Mouse (Mus musculus): Measurements from ENCODE around the gene Ppp2r2c.
A peak's percentile ranks its signal among the peaks of the same experiment; 100 is the strongest.

Ppp2r2c gene

GRCm38 (mm10) chr5:36875956-36876355 lies 7.6 kb downstream of the Ppp2r2c start:
- DNase-seq, result peak; percentile 39

- DNase-seq, result peak; percentile 36
Observed at GRCm38 (mm10) chr5:36876777-36877396, 8.6 kb downstream of the Ppp2r2c start.

GRCm38 (mm10) chr5:36877641-36878040 lies 9.3 kb downstream of the Ppp2r2c start:
- DNase-seq, result peak; percentile 63

GRCm38 (mm10) chr5:36878801-36879200 lies 10.5 kb downstream of the Ppp2r2c start:
- no peak for DNase-seq

GRCm38 (mm10) chr5:36880622-36881021 lies 12.3 kb downstream of the Ppp2r2c start:
- DNase-seq, result peak; percentile 90

- DNase-seq, result no peak
Observed at GRCm38 (mm10) chr5:36883516-36883915, 15.2 kb downstream of the Ppp2r2c start.

- no peak for DNase-seq
Observed at GRCm38 (mm10) chr5:36885067-36885466, 16.8 kb downstream of the Ppp2r2c start.

- DNase-seq, result no peak
Observed at GRCm38 (mm10) chr5:36885595-36885994, 17.3 kb downstream of the Ppp2r2c start.

GRCm38 (mm10) chr5:36886298-36886697 lies 18.0 kb downstream of the Ppp2r2c start:
- no peak for DNase-seq

GRCm38 (mm10) chr5:36886852-36887283 lies 18.6 kb downstream of the Ppp2r2c start:
- no peak for DNase-seq

- DNase-seq, result no peak
Observed at GRCm38 (mm10) chr5:36887299-36887988, 19.1 kb downstream of the Ppp2r2c start.

- DNase-seq, result peak; percentile 81
Observed at GRCm38 (mm10) chr5:36888501-36888900, 20.2 kb downstream of the Ppp2r2c start.

- DNase-seq, result no peak
Observed at GRCm38 (mm10) chr5:36888911-36889310, 20.6 kb downstream of the Ppp2r2c start.

GRCm38 (mm10) chr5:36889380-36889886 lies 21.1 kb downstream of the Ppp2r2c start:
- no peak for DNase-seq

GRCm38 (mm10) chr5:36890794-36891193 lies 22.5 kb downstream of the Ppp2r2c start:
- DNase-seq, result no peak

GRCm38 (mm10) chr5:36891793-36892470 lies 23.6 kb downstream of the Ppp2r2c start:
- no peak for DNase-seq

GRCm38 (mm10) chr5:36893263-36893662 lies 24.9 kb downstream of the Ppp2r2c start:
- peak; percentile 82 for DNase-seq

GRCm38 (mm10) chr5:36894070-36894469 lies 25.8 kb downstream of the Ppp2r2c start:
- no peak for DNase-seq

- peak; percentile 88 for DNase-seq
Observed at GRCm38 (mm10) chr5:36894604-36895368, 26.5 kb downstream of the Ppp2r2c start.

- no peak for DNase-seq
Observed at GRCm38 (mm10) chr5:36895621-36896573, 27.6 kb downstream of the Ppp2r2c start.

GRCm38 (mm10) chr5:36897999-36898398 lies 29.7 kb downstream of the Ppp2r2c start:
- DNase-seq, result no peak

All from cerebellum, adult 8-10 months (tissue).